Mouse (Mus musculus) heart, postnatal 25 days (tissue): ENCODE measurements around the gene Prkca. TPM values are rescaled to one million over a fixed set of nuclear protein-coding genes. Genes with fewer than 3 reads are reported as not detected.

Source experiments
- DNase-seq: peaks from one replicate; pipeline ENCODE4 v3.0.0; 2022; ENCODE audit warnings: low spot score
- intact Hi-C: fragments of 180-260 bp; cut with DNase I; formaldehyde crosslinking; loops from one replicate; pipeline ENCODE4 v1.15.1; 2025
- total RNA-seq, 2 experiments: library from RNA; stranded (reverse); gene quantifications; 2 replicates each; pipeline ENCODE4 v1.2.3; 2021

The Prkca gene
- total RNA-seq, 2 experiments from 2014 or later: 39.0 to 39.7 TPM

- intact Hi-C loops: no loop called here
- no peak for DNase-seq
Measured at GRCm38 (mm10) chr11:108197427-108198218, 146.1 kb downstream of the Prkca start.

- intact Hi-C loops: no loop called here
- no peak for DNase-seq
Measured at GRCm38 (mm10) chr11:108196796-108197195, 146.9 kb downstream of the Prkca start.

GRCm38 (mm10) chr11:108190298-108190697 is 153.4 kb downstream of the Prkca start:
- intact Hi-C loops: no loop called here

GRCm38 (mm10) chr11:108189362-108189761 is 154.4 kb downstream of the Prkca start:
- no peak for DNase-seq
- intact Hi-C loops: no loop called here

More at GRCm38 (mm10) chr11:108190298-108190697, 153.4 kb downstream of the Prkca start:
- DNase-seq: no peak

- DNase-seq: no peak
- intact Hi-C loops: no loop called here
Measured at GRCm38 (mm10) chr11:108182421-108182820, 161.3 kb downstream of the Prkca start.

GRCm38 (mm10) chr11:108181012-108181713 is 162.6 kb downstream of the Prkca start:
- no peak for DNase-seq
- intact Hi-C loops: no loop called here

GRCm38 (mm10) chr11:108178802-108179201 is 164.9 kb downstream of the Prkca start:
- intact Hi-C loops: no loop called here
- DNase-seq: no peak

- DNase-seq: no peak
- intact Hi-C loops: no loop called here
Measured at GRCm38 (mm10) chr11:108178258-108178657, 165.5 kb downstream of the Prkca start.

GRCm38 (mm10) chr11:108176715-108177114 is 167.0 kb downstream of the Prkca start:
- intact Hi-C loops: no loop called here
- DNase-seq: no peak

GRCm38 (mm10) chr11:108171917-108172316 is 171.8 kb downstream of the Prkca start:
- intact Hi-C loops: no loop called here
- no peak for DNase-seq

GRCm38 (mm10) chr11:108171260-108171659 is 172.5 kb downstream of the Prkca start:
- intact Hi-C loops: no loop called here
- DNase-seq: no peak

- intact Hi-C loops: no loop called here
Measured at GRCm38 (mm10) chr11:108170107-108170506, 173.6 kb downstream of the Prkca start.

GRCm38 (mm10) chr11:108165725-108166124 is 178.0 kb downstream of the Prkca start:
- DNase-seq: no peak

More at GRCm38 (mm10) chr11:108170107-108170506, 173.6 kb downstream of the Prkca start:
- no peak for DNase-seq

GRCm38 (mm10) chr11:108162639-108163038 is 181.1 kb downstream of the Prkca start:
- DNase-seq: no peak
- intact Hi-C loops: no loop called here

More at GRCm38 (mm10) chr11:108165725-108166124, 178.0 kb downstream of the Prkca start:
- intact Hi-C loops: loop anchor here (5.0 kb wide), 1 partner anchor 82 kb away; no protein-coding TSS in a partner anchor

- intact Hi-C loops: no loop called here
- DNase-seq: no peak
Measured at GRCm38 (mm10) chr11:108162110-108162509, 181.6 kb downstream of the Prkca start.

- DNase-seq: no peak
- intact Hi-C loops: no loop called here
Measured at GRCm38 (mm10) chr11:108160056-108160455, 183.7 kb downstream of the Prkca start.

GRCm38 (mm10) chr11:108158046-108158445 is 185.7 kb downstream of the Prkca start:
- no peak for DNase-seq
- intact Hi-C loops: no loop called here

- intact Hi-C loops: no loop called here
- DNase-seq: no peak
Measured at GRCm38 (mm10) chr11:108157074-108157473, 186.7 kb downstream of the Prkca start.

- no peak for DNase-seq
- intact Hi-C loops: no loop called here
Measured at GRCm38 (mm10) chr11:108156107-108156506, 187.6 kb downstream of the Prkca start.

GRCm38 (mm10) chr11:108155088-108155580 is 188.6 kb downstream of the Prkca start:
- intact Hi-C loops: no loop called here
- DNase-seq: no peak
